Mouse (Mus musculus): ENCODE measurements at regions not wholly inside any gene's neighbourhood (a gene's known extent, or its start where the extent isn't known, plus 50 kb on each side); places are given as distances from the start of the nearest gene placed in this dataset.

- POLR2A ChIA-PET, result no interaction called here
- CTCF ChIA-PET, result no interaction called here
Measured at GRCm38 (mm10) chr9:85400600-85401313, 73.6 kb upstream of the Tent5a start.

DNA sequence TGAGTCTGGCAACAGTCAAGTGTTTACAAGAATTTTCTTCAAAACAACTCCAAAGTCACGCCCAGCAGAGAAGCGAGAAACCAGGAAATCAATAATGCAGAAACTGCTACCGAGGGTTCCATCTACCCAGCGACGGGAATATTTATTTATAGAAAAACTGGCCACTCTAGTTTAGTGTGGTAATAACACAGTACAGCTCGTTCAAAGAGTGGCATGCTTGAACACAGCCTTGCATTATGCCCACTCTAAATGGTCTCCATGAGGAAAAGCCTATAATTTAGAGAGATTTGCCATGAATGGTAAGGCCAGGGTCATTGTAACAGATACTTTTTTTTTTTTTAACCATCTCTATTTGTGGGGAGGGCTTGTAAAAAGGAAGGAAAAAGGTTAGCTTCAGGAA lies 67.8 kb upstream of the Tent5a start:
- POLR2A ChIA-PET, result interaction anchor here in 1 of 4 experiments (0.6 kb wide), 1 partner anchor 787 kb away, joined by 3 read pairs; no protein-coding TSS in a partner anchor
- CTCF ChIA-PET, result no interaction called here

DNA sequence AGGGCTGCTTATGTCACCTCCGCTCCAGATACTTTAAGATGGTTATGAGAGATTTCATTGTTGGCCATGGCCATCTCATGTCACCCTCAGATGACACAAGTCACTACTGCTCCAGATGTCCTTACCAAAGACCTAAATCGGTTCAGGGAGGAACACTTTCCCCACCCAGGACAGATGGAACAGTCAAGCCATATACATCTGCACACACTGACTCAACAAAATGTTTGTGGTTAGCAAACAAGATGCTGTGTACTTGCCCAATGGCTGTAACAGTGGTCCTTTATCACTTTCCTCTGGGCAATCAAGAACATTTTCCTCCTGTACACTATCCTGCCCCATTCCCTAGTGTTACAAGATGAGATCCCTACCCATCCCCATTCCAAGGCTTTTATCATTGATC lies 64.1 kb upstream of the Tent5a start:
- POLR2A ChIA-PET, result no interaction called here
- CTCF ChIA-PET, result no interaction called here

DNA sequence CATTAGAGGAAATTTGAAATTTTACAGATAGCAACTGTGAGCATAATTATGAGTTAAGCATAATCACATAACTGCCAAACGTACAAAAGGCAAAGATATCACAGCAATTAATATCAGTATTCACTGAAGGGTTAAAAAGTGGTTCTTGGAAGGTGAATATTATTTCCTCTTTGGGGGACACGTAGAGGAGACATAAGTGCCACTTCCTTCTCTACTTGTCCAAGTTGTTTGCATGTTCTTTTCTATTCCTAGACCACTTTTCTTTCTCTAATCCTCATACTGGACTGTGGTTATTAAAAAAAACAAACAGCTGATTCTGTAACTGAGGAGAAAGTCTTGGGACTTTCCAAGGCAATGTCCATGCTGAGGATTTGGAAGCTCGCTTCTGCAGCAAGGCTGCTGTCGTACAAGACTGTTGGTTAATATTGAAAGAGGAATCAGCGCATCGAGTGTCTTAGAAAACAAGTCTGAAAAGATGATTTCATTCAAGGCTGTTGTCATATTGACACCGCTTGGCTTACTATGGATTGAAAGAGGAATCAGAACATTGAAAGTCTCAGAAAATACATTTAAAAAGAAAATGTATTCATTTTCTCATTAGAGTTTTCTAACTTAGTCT lies 61.7 kb upstream of the Tent5a start:
- POLR2A ChIA-PET, result no interaction called here
- CTCF ChIA-PET, result no interaction called here

DNA sequence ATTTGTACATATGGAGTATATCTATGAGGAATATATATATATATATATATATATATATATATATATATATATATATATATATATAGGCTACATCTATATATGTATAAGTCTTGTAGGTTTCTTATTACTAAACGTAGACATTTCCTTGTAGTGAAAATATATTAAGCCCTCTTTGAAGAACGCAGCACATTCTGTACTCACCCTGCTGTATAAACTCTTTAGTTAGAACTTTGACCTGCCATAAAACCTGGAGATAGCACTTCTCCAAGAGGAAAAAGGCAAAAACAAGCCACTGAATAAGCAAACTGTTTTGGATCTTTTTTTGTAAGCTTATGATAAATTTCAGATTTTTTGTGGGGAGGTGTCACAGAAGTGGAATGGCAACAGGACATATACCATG lies 55.3 kb upstream of the Tent5a start:
- CTCF ChIA-PET, result no interaction called here
- POLR2A ChIA-PET, result no interaction called here

GRCm38 (mm10) chr9:85380756-85381155 lies 53.6 kb upstream of the Tent5a start:
- ChIA-PET POLR2A (no interaction called here), CTCF (no interaction called here)

- POLR2A ChIA-PET, result no interaction called here
- CTCF ChIA-PET, result no interaction called here
Measured at GRCm38 (mm10) chr9:85379135-85379534, 52.0 kb upstream of the Tent5a start.

Data from embryonic stem cell, embryonic (primary cell).